Mouse (Mus musculus): ENCODE data around the gene Ugt1a7c. TPM values are rescaled to one million over a fixed set of nuclear protein-coding genes. Genes with fewer than 3 reads are reported as not detected.

Gene Ugt1a7c
- polyA plus RNA-seq, 1 experiment from 2014 or later: 3.0 TPM

GRCm38 (mm10) chr1:88262255-88262654 lies 167.4 kb downstream of the Ugt1a7c start:
- Histone ChIP-seq H3K9ac (replicated peaks; ENCODE audit: low read depth, low read length) (no peak overlapping the region), H3K4me2 (replicated peaks; ENCODE audit: low read depth, low read length) (no peak overlapping the region), H3K27ac (ENCODE audit: low read length) (peak overlapping the region; percentile 0; the same call in 1 of the 2 replicates), H3K4me1 (ENCODE audit: control insufficient read depth, insufficient read depth, low read length) (peaks cover 4% of the 10 kb centered on the region; the same call in 1 of the 2 replicates), H3K9me3 (ENCODE audit: control insufficient read depth, low read depth, low read length) (no peaks in the 10 kb centered on the region; the same call in 1 of the 2 replicates), H3K27me3 (ENCODE audit: control insufficient read depth, insufficient read depth, low read length) (no peaks in the 10 kb centered on the region), H3K36me3 (ENCODE audit: control insufficient read depth, insufficient read depth, low read length) (peaks cover 74% of the 10 kb centered on the region), H3K4me3 (ENCODE audit: low read depth, low read length) (no peak overlapping the region)
- ATAC-seq (ENCODE audit: insufficient number of reproducible peaks, insufficient read depth, low FRiP score, low read depth): peak; percentile 10
- WGBS: 58% methylated on average over 4 of the region's 4 CpGs

GRCm38 (mm10) chr1:88262961-88263360 lies 168.1 kb downstream of the Ugt1a7c start:
- Histone ChIP-seq H3K9ac (replicated peaks; ENCODE audit: low read depth, low read length) (no peak overlapping the region), H3K9me3 (ENCODE audit: control insufficient read depth, low read depth, low read length) (no peaks in the 10 kb centered on the region; the same call in 1 of the 2 replicates), H3K4me1 (ENCODE audit: control insufficient read depth, insufficient read depth, low read length) (peaks cover 4% of the 10 kb centered on the region; the same call in 1 of the 2 replicates), H3K4me3 (ENCODE audit: low read depth, low read length) (no peak overlapping the region), H3K4me2 (replicated peaks; ENCODE audit: low read depth, low read length) (no peak overlapping the region), H3K36me3 (ENCODE audit: control insufficient read depth, insufficient read depth, low read length) (peaks cover 82% of the 10 kb centered on the region), H3K27me3 (ENCODE audit: control insufficient read depth, insufficient read depth, low read length) (no peaks in the 10 kb centered on the region), H3K27ac (ENCODE audit: low read length) (peak overlapping the region; percentile 0; the same call in 1 of the 2 replicates)
- WGBS: 70% methylated on average over 6 of the region's 6 CpGs
- ATAC-seq (ENCODE audit: insufficient number of reproducible peaks, insufficient read depth, low FRiP score, low read depth): no peak

GRCm38 (mm10) chr1:88263778-88264177 lies 168.9 kb downstream of the Ugt1a7c start:
- Histone ChIP-seq H3K27me3 (ENCODE audit: control insufficient read depth, insufficient read depth, low read length) (no peaks in the 10 kb centered on the region), H3K36me3 (ENCODE audit: control insufficient read depth, insufficient read depth, low read length) (peaks cover 90% of the 10 kb centered on the region), H3K4me2 (replicated peaks; ENCODE audit: low read depth, low read length) (no peak overlapping the region), H3K9ac (replicated peaks; ENCODE audit: low read depth, low read length) (no peak overlapping the region), H3K4me1 (ENCODE audit: control insufficient read depth, insufficient read depth, low read length) (peaks cover 4% of the 10 kb centered on the region; the same call in 1 of the 2 replicates), H3K27ac (ENCODE audit: low read length) (no peak overlapping the region), H3K9me3 (ENCODE audit: control insufficient read depth, low read depth, low read length) (no peaks in the 10 kb centered on the region; the same call in 1 of the 2 replicates), H3K4me3 (ENCODE audit: low read depth, low read length) (no peak overlapping the region)
- ATAC-seq (ENCODE audit: insufficient number of reproducible peaks, insufficient read depth, low FRiP score, low read depth): no peak
- WGBS: 92% methylated on average over 5 of the region's 5 CpGs

DNA sequence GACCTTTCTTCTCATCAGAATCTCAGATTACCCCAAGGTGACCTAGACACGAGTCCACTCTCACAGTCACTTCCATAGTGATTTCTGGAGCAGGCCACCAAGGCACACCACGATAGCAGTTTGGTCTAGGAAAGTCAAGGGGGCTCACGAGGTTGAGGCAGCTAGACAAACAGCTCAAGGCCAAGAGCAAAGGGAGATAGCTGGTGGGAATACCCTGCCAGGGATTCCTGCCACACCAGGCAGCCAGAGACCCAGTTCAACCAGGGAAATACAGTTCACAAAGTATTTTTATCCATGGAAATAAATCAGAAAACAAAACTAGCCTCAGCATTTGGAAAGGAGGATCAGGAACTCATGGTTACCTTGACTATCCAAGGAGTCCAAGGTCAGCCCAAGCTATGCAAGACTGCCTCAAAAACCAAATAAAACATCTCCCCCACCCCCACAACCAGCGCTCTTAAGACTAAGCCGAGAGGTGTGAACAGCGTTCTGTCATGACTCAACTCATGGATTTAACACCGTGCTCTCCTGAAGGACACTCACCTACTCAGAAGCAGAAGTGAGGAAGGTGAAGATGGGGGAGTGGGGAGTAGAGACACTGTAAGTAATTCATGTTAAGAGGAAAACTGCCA lies 169.5 kb downstream of the Ugt1a7c start:
- no peak for ATAC-seq (ENCODE audit: insufficient number of reproducible peaks, insufficient read depth, low FRiP score, low read depth)
- peaks cover 95% of the 10 kb centered on the region for H3K36me3 ChIP-seq (ENCODE audit: control insufficient read depth, insufficient read depth, low read length)
- H3K27ac ChIP-seq (ENCODE audit: low read length): no peak overlapping the region
- no peak overlapping the region for H3K4me3 ChIP-seq (ENCODE audit: low read depth, low read length)
- peaks cover 4% of the 10 kb centered on the region; the same call in 1 of the 2 replicates for H3K4me1 ChIP-seq (ENCODE audit: control insufficient read depth, insufficient read depth, low read length)
- H3K27me3 ChIP-seq (ENCODE audit: control insufficient read depth, insufficient read depth, low read length): no peaks in the 10 kb centered on the region
- no peaks in the 10 kb centered on the region; the same call in 1 of the 2 replicates for H3K9me3 ChIP-seq (ENCODE audit: control insufficient read depth, low read depth, low read length)
- WGBS: 87% methylated on average over 7 of the region's 7 CpGs
- no peak overlapping the region for H3K9ac ChIP-seq (replicated peaks; ENCODE audit: low read depth, low read length)
- H3K4me2 ChIP-seq (replicated peaks; ENCODE audit: low read depth, low read length): no peak overlapping the region

DNA sequence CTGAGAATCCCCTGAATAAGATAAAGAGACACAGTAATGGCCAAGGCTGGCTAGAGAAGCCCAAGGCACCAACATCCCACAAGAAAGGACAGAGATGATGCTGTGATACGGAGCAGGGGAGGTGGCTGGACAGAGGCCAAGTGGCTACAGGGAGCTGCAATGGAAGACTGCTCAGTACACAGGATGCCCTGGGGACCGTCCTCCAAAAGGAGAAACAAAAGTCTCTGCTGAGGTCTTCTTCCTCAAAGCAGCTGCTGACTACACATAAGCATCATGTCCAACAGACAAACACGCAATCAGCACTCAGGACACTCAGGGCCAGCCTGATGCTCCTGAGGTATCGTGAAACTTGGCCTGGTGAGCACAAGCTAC lies 170.0 kb downstream of the Ugt1a7c start:
- H3K27ac ChIP-seq (ENCODE audit: low read length): no peak overlapping the region
- no peaks in the 10 kb centered on the region; the same call in 1 of the 2 replicates for H3K9me3 ChIP-seq (ENCODE audit: control insufficient read depth, low read depth, low read length)
- H3K9ac ChIP-seq (replicated peaks; ENCODE audit: low read depth, low read length): no peak overlapping the region
- peaks cover 99% of the 10 kb centered on the region for H3K36me3 ChIP-seq (ENCODE audit: control insufficient read depth, insufficient read depth, low read length)
- peaks cover 4% of the 10 kb centered on the region; the same call in 1 of the 2 replicates for H3K4me1 ChIP-seq (ENCODE audit: control insufficient read depth, insufficient read depth, low read length)
- H3K4me3 ChIP-seq (ENCODE audit: low read depth, low read length): no peak overlapping the region
- 75% methylated on average over 4 of the region's 4 CpGs for WGBS
- H3K4me2 ChIP-seq (replicated peaks; ENCODE audit: low read depth, low read length): no peak overlapping the region
- ATAC-seq (ENCODE audit: insufficient number of reproducible peaks, insufficient read depth, low FRiP score, low read depth): no peak
- H3K27me3 ChIP-seq (ENCODE audit: control insufficient read depth, insufficient read depth, low read length): no peaks in the 10 kb centered on the region

- 90% methylated on average over 13 of the region's 13 CpGs for WGBS
- no peak overlapping the region for H3K9ac ChIP-seq (replicated peaks; ENCODE audit: low read depth, low read length)
- H3K4me1 ChIP-seq (ENCODE audit: control insufficient read depth, insufficient read depth, low read length): peaks cover 4% of the 10 kb centered on the region; the same call in 1 of the 2 replicates
- no peak overlapping the region for H3K4me2 ChIP-seq (replicated peaks; ENCODE audit: low read depth, low read length)
- no peaks in the 10 kb centered on the region; the same call in 1 of the 2 replicates for H3K9me3 ChIP-seq (ENCODE audit: control insufficient read depth, low read depth, low read length)
- no peak overlapping the region for H3K4me3 ChIP-seq (ENCODE audit: low read depth, low read length)
- ATAC-seq (ENCODE audit: insufficient number of reproducible peaks, insufficient read depth, low FRiP score, low read depth): no peak
- no peaks in the 10 kb centered on the region for H3K27me3 ChIP-seq (ENCODE audit: control insufficient read depth, insufficient read depth, low read length)
- H3K27ac ChIP-seq (ENCODE audit: low read length): no peak overlapping the region
- peaks cover 90% of the 10 kb centered on the region for H3K36me3 ChIP-seq (ENCODE audit: control insufficient read depth, insufficient read depth, low read length)
Measured at GRCm38 (mm10) chr1:88266123-88266522, 171.3 kb downstream of the Ugt1a7c start.

- no peak overlapping the region for H3K9ac ChIP-seq (replicated peaks; ENCODE audit: low read depth, low read length)
- ATAC-seq (ENCODE audit: insufficient number of reproducible peaks, insufficient read depth, low FRiP score, low read depth): no peak
Measured at GRCm38 (mm10) chr1:88267489-88267888, 172.6 kb downstream of the Ugt1a7c start.

GRCm38 (mm10) chr1:88268070-88268469 lies 173.2 kb downstream of the Ugt1a7c start:
- WGBS: 88% methylated on average over 6 of the region's 6 CpGs
- H3K9me3 ChIP-seq (ENCODE audit: control insufficient read depth, low read depth, low read length): no peaks in the 10 kb centered on the region; the same call in 1 of the 2 replicates
- no peak overlapping the region for H3K9ac ChIP-seq (replicated peaks; ENCODE audit: low read depth, low read length)
- H3K4me2 ChIP-seq (replicated peaks; ENCODE audit: low read depth, low read length): no peak overlapping the region
- no peaks in the 10 kb centered on the region for H3K4me1 ChIP-seq (ENCODE audit: control insufficient read depth, insufficient read depth, low read length)
- peaks cover 88% of the 10 kb centered on the region for H3K36me3 ChIP-seq (ENCODE audit: control insufficient read depth, insufficient read depth, low read length)
- no peak overlapping the region for H3K27ac ChIP-seq (ENCODE audit: low read length)
- no peak for ATAC-seq (ENCODE audit: insufficient number of reproducible peaks, insufficient read depth, low FRiP score, low read depth)
- no peak overlapping the region for H3K4me3 ChIP-seq (ENCODE audit: low read depth, low read length)
- no peaks in the 10 kb centered on the region for H3K27me3 ChIP-seq (ENCODE audit: control insufficient read depth, insufficient read depth, low read length)

More at GRCm38 (mm10) chr1:88267489-88267888, 172.6 kb downstream of the Ugt1a7c start:
- H3K4me2 ChIP-seq (replicated peaks; ENCODE audit: low read depth, low read length): no peak overlapping the region
- H3K4me1 ChIP-seq (ENCODE audit: control insufficient read depth, insufficient read depth, low read length): peaks cover under 1% of the 10 kb centered on the region; the same call in 1 of the 2 replicates
- no peak overlapping the region for H3K27ac ChIP-seq (ENCODE audit: low read length)
- H3K4me3 ChIP-seq (ENCODE audit: low read depth, low read length): no peak overlapping the region
- peaks cover 88% of the 10 kb centered on the region for H3K36me3 ChIP-seq (ENCODE audit: control insufficient read depth, insufficient read depth, low read length)
- WGBS: 92% methylated on average over 6 of the region's 6 CpGs
- H3K27me3 ChIP-seq (ENCODE audit: control insufficient read depth, insufficient read depth, low read length): no peaks in the 10 kb centered on the region
- H3K9me3 ChIP-seq (ENCODE audit: control insufficient read depth, low read depth, low read length): no peaks in the 10 kb centered on the region; the same call in 1 of the 2 replicates

All from stomach, embryonic 14.5 days (tissue).